Mouse (Mus musculus) liver, embryonic 11.5 days (tissue): ENCODE data around the gene Dbi. TPM values are rescaled to one million over a fixed set of nuclear protein-coding genes. Genes with fewer than 3 reads are reported as not detected.

Experiments
- ATAC-seq: fragments of 200-750 bp; cut with Nextera tagmentation; replicated peaks from 2 replicates; pipeline ENCODE4 v1.8.0; 2017; ENCODE audit warnings: moderate number of reproducible peaks, mild to moderate bottlenecking, moderate TSS enrichment, moderate library complexity; ENCODE audit not compliant: low FRiP score
- DNase-seq: peaks from one replicate; pipeline ENCODE4 v3.0.0-alpha.2; 2017; ENCODE audit warnings: low spot score
- H3K27ac ChIP-seq: fragments of 300-500 bp; sonication (generic); 2 replicates; pipeline ENCODE4 v1.5.1; 2014; ENCODE audit warnings: mild to moderate bottlenecking, low read depth, low read length, control low read depth
- H3K27me3 ChIP-seq: fragments of 300-500 bp; sonication (generic); replicated peaks from 2 replicates; pipeline ENCODE4 v1.6.1; 2014; ENCODE audit warnings: low read length, mixed read lengths; ENCODE audit not compliant: control insufficient read depth, insufficient read depth
- H3K36me3 ChIP-seq: fragments of 300-500 bp; sonication (generic); 2 replicates; pipeline ENCODE4 v1.6.1; 2014; ENCODE audit warnings: mild to moderate bottlenecking, low read length, moderate library complexity, mixed read lengths; ENCODE audit not compliant: control insufficient read depth, insufficient read depth
- H3K4me1 ChIP-seq: fragments of 300-500 bp; sonication (generic); replicated peaks from 2 replicates; pipeline ENCODE4 v1.6.1; 2014; ENCODE audit warnings: low read length, mixed read lengths; ENCODE audit not compliant: control insufficient read depth, insufficient read depth
- H3K4me2 ChIP-seq: fragments of 300-500 bp; sonication (generic); 2 replicates; pipeline ENCODE4 v1.6.1; 2014; ENCODE audit warnings: mild to moderate bottlenecking, control low read depth, moderate library complexity
- H3K4me3 ChIP-seq: fragments of 300-500 bp; sonication (generic); 2 replicates; pipeline ENCODE4 v1.5.1; 2014; ENCODE audit warnings: low read depth, low read length, control low read depth
- H3K9ac ChIP-seq: fragments of 300-500 bp; sonication (generic); 2 replicates; pipeline ENCODE4 v1.6.1; 2014; ENCODE audit warnings: low read depth, low read length, control low read depth
- H3K9me3 ChIP-seq: fragments of 300-500 bp; sonication (generic); 2 replicates; pipeline ENCODE4 v1.6.1; 2016; ENCODE audit warnings: low read length, inconsistent platforms, mixed read lengths; ENCODE audit not compliant: control insufficient read depth
- WGBS: fragments of 180-500 bp; shearing (Covaris S2); extraction: QIAGEN DNeasy Blood & Tissue Kit; methylation state at CpG from one replicate; pipeline ENCODE4 v1.1.7; 2014; 5-methylcytosine and 5-hydroxymethylcytosine counted together
- polyA plus RNA-seq: library from polyadenylated mRNA; unstranded; fragments of >200 nt; fragmentation: Nextera tagmentation; extraction: Ambion mirVana; gene quantifications from 2 replicates; pipeline ENCODE4 v1.2.1, GENCODE M21; 2014

The Dbi gene
- polyA plus RNA-seq, 1 experiment from 2014 or later, result 569 TPM

DNA sequence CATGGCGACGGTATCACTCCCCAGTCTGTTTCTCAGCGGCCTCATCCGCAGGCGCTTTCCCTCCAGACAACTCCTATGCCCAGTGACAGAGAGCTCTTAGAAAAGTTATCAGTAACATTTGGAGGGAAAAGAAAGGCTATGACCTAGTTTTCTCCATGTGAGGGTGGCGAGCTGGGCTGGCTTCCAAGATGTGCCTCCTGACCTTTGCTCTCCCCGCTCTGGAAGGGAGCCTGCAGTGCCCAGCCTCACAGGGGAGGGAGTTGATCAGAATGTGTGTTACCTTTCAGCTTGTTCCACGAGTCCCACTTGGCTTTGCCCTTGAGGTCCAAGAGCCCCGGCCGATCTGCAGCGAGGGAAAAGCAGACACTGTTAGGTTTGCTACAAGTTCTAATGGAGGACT lies 4.8 kb downstream of the Dbi start:
- no peak overlapping the region for H3K9ac ChIP-seq
- no peak overlapping the region for H3K4me3 ChIP-seq
- no peak overlapping the region for H3K4me2 ChIP-seq
- H3K4me1 ChIP-seq, result peaks cover 17% of the 10 kb centered on the region
- 93% methylated on average over 11 of the region's 11 CpGs for WGBS
- no peaks in the 10 kb centered on the region for H3K27me3 ChIP-seq
- DNase-seq, result no peak
- no peak for ATAC-seq
- peaks cover 6% of the 10 kb centered on the region; the same call in 1 of the 2 replicates for H3K9me3 ChIP-seq
- peaks cover 29% of the 10 kb centered on the region for H3K36me3 ChIP-seq
- no peak overlapping the region for H3K27ac ChIP-seq

DNA sequence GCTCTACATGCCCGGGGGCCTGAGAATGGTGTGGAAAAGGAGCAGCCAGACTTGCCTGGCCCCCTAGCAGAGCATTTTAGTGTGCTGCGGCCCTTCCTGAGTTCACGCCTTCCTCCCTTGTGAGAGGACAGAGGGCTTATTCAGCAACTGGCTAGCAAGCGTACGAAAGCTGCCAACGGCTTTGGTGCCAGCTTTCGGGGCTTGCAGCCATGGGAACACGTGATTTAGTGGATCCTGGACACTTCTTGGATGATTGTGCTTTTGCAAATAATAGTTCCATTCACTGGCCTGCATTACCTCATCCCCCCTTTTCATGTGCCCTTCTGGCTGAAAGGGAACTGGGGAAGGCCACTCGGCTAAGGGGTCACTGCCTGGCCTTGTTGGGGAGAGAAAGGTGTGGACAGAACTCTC lies 5.2 kb downstream of the Dbi start:
- peaks cover 29% of the 10 kb centered on the region for H3K36me3 ChIP-seq
- H3K9ac ChIP-seq, result no peak overlapping the region
- no peak for DNase-seq
- H3K27me3 ChIP-seq, result no peaks in the 10 kb centered on the region
- H3K4me3 ChIP-seq, result no peak overlapping the region
- H3K4me2 ChIP-seq, result no peak overlapping the region
- no peak overlapping the region for H3K27ac ChIP-seq
- peaks cover 17% of the 10 kb centered on the region for H3K4me1 ChIP-seq
- WGBS, result 88% methylated on average over 9 of the region's 9 CpGs
- ATAC-seq, result no peak
- H3K9me3 ChIP-seq, result peaks cover 6% of the 10 kb centered on the region; the same call in 1 of the 2 replicates

- peaks cover 29% of the 10 kb centered on the region for H3K36me3 ChIP-seq
- no peak for DNase-seq
- no peak overlapping the region for H3K9ac ChIP-seq
- peak; percentile 50 for ATAC-seq
- H3K27me3 ChIP-seq, result no peaks in the 10 kb centered on the region
- no peak overlapping the region for H3K4me3 ChIP-seq
- peaks cover 6% of the 10 kb centered on the region; the same call in 1 of the 2 replicates for H3K9me3 ChIP-seq
- peaks cover 7% of the 10 kb centered on the region for H3K4me1 ChIP-seq
- WGBS, result 59% methylated on average over 12 of the region's 12 CpGs
- H3K4me2 ChIP-seq, result no peak overlapping the region
- H3K27ac ChIP-seq, result no peak overlapping the region
Measured at GRCm38 (mm10) chr1:120112251-120113187, 8.4 kb downstream of the Dbi start.

DNA sequence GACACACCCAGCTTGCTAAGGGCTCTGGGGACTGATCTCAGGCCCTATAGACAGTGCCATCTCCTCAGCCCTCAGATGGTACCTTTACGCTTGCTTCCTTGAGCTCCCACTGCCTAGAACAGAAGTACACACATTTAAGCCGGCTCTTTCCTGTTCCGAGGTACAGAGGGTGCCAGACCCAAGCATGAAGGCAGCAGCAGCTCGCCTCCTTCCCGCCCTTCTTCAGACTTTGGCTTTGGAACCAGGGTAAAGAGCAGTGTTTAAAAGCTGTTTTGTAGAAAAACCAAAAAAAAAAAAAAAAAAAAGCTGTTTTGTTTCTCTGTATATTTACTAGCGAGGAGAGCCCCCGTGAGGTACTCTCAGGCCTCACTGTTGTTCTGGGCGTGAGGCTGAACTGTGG lies 9.1 kb downstream of the Dbi start:
- 90% methylated on average over 8 of the region's 8 CpGs for WGBS
- no peak for DNase-seq
- Histone ChIP-seq H3K4me1 (peaks cover 7% of the 10 kb centered on the region), H3K36me3 (peaks cover 29% of the 10 kb centered on the region), H3K4me3 (no peak overlapping the region), H3K9me3 (peaks cover 6% of the 10 kb centered on the region; the same call in 1 of the 2 replicates), H3K9ac (no peak overlapping the region), H3K27ac (no peak overlapping the region), H3K4me2 (no peak overlapping the region), H3K27me3 (no peaks in the 10 kb centered on the region)
- no peak for ATAC-seq

DNA sequence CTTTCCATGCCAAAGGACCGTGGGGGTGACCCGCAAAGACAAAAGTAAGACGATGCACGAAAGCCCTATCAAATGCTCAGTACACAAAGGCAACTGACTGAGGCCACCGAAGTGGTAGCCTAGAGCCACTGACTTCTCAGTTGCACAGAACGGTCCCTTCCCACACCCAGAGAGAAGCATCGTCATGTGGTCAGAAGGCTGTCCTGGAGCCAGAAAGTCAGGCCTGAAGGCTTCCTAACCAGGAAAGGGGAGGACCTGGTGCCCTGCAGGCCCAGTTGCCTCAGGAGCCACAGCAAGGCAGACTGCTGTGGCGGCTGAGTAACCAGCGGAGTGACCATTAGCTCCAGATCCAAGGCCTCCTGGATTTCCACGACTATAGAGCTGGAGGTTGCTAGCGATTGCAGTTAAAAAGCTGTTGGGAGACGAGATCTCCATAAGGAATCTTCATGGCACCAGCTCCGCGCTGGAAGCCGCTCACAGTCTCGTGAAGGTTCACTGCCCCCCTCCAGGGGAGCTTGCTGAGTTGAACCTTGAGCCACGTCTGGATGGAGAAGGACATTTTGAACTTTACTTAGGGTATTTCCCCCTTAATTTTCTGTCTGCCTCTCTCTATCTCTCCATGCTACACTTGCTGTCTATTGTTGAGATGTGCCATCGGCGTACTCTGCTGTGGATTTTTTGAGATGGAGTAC lies 11.0 kb downstream of the Dbi start:
- H3K36me3 ChIP-seq, result peaks cover 14% of the 10 kb centered on the region
- H3K4me1 ChIP-seq, result peaks cover 7% of the 10 kb centered on the region
- no peak for DNase-seq
- no peak overlapping the region for H3K27ac ChIP-seq
- no peak overlapping the region for H3K4me3 ChIP-seq
- no peaks in the 10 kb centered on the region for H3K27me3 ChIP-seq
- ATAC-seq, result no peak
- no peak overlapping the region for H3K9ac ChIP-seq
- H3K9me3 ChIP-seq, result peaks cover 5% of the 10 kb centered on the region; the same call in 1 of the 2 replicates
- WGBS, result 84% methylated on average over 19 of the region's 19 CpGs
- no peak overlapping the region for H3K4me2 ChIP-seq

DNA sequence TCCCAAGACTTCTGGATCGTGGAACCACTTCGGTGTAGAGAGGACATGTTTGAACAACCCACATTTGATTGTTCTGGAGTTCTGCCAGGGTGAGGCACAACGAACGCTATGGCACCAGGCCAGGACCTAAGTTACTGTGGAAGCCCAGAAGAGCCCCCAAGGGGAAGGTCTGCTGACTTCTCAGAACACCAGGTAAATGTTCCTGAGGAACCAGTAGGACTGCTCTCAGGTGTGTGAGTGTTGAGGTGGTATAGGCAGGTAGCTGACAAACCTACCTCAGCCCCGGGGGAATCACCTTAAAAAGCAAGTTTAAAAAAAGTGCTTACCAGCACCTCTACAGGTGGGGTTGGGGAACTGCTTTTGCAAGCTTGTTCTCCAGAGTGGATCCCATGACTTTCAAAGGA lies 15.3 kb downstream of the Dbi start:
- whole genome bisulfite sequencing, result 72% methylated on average over 5 of the region's 5 CpGs
- no peak overlapping the region for H3K4me2 ChIP-seq
- H3K27ac ChIP-seq, result no peak overlapping the region
- H3K4me3 ChIP-seq, result no peak overlapping the region
- ATAC-seq (no peak), DNase-seq (no peak)
- H3K9me3 ChIP-seq, result no peaks in the 10 kb centered on the region
- H3K36me3 ChIP-seq, result no peaks in the 10 kb centered on the region
- H3K4me1 ChIP-seq, result no peaks in the 10 kb centered on the region
- no peak overlapping the region for H3K9ac ChIP-seq
- H3K27me3 ChIP-seq, result no peaks in the 10 kb centered on the region

GRCm38 (mm10) chr1:120101227-120101609 lies 19.7 kb downstream of the Dbi start:
- Histone ChIP-seq H3K4me3 (no peak overlapping the region), H3K27me3 (no peaks in the 10 kb centered on the region), H3K36me3 (no peaks in the 10 kb centered on the region), H3K4me1 (no peaks in the 10 kb centered on the region), H3K9ac (no peak overlapping the region), H3K27ac (no peak overlapping the region), H3K4me2 (no peak overlapping the region), H3K9me3 (no peaks in the 10 kb centered on the region)
- DNase-seq (no peak), ATAC-seq (no peak)
- 83% methylated on average over 3 of the region's 3 CpGs for WGBS

DNA sequence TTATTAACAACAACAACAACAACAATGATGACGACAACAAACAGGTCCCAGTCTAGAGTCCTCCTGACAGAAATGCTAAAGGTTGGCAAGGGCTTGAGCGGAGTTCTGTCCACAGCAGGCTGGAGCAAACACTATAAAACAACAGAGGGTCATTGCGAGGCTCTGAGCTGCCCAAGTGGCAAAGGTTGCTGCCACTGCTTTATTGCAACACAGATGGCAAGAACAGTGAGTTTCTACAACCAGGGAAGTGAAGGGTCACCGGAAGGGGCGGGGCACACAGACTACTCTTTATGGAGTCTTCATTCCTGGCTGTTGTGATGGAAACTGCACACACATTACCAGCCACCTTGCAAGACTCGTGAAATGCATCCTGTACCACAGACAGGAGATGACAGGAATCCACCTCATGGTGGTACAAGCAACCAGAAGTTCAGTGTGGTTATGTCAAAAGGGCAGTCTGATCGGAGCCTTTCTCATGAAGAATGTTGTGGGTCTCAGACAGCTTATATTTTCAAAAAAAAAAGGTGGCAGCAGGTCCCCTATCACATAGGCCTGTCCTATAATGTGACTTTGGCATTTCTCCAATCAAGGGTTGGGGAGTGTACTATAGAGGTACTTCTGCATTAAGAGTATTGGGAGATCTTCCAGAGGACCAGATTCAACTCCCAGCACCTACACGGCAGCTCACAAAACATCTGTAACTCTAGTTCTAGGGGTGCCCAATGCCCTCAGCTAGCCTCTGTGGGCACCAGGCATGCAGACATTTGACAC lies 20.2 kb downstream of the Dbi start:
- H3K27ac ChIP-seq, result no peak overlapping the region
- H3K27me3 ChIP-seq, result no peaks in the 10 kb centered on the region
- DNase-seq (no peak), ATAC-seq (no peak)
- no peaks in the 10 kb centered on the region for H3K36me3 ChIP-seq
- no peak overlapping the region for H3K9ac ChIP-seq
- no peak overlapping the region for H3K4me3 ChIP-seq
- 76% methylated on average over 8 of the region's 8 CpGs for WGBS
- H3K9me3 ChIP-seq, result no peaks in the 10 kb centered on the region
- H3K4me2 ChIP-seq, result no peak overlapping the region
- no peaks in the 10 kb centered on the region for H3K4me1 ChIP-seq
